Mouse (Mus musculus) kidney, adult 8-10 months (tissue): ENCODE data around the gene Capg.
A peak's percentile ranks its signal among the peaks of the same experiment; 100 is the strongest.

Source experiments
- DNase-seq, 2 experiments: peaks; one replicate each; pipeline ENCODE4 v3.0.0; 2022

Capg gene

GRCm38 (mm10) chr6:72544283-72544987, at the start of gene Capg:
Capg (plus strand) TSS chr6:72544391.
- peak in 1 of 2 experiments; percentile 48 for DNase-seq

GRCm38 (mm10) chr6:72498950-72499349, 45.2 kb upstream of the Capg start:
- no peak for DNase-seq

DNA sequence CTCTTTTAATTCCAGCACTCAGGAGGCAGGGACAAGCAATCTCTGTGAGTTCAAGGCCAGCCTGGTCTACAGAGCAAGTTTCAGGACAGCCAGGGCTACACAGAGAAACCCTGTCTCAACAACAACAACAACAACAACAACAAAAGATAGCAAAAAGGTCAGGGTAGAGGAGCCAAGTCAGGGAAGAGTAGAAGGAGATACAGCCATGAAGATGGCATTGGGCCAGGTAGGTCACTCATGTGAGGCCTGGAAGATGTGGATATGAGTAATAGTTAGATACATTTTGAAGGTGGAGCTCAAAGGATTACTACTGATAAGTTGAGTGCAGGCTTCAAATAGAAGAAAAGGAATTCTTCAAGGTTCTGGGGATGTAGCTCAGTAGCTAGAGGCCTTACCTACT, 40.9 kb upstream of the Capg start:
- no peak for DNase-seq

GRCm38 (mm10) chr6:72503939-72504338, 40.3 kb upstream of the Capg start:
- DNase-seq = peak; percentile 59 to 80

- no peak for DNase-seq
Observed at GRCm38 (mm10) chr6:72506104-72506503, 38.1 kb upstream of the Capg start.

- DNase-seq = no peak
Observed at GRCm38 (mm10) chr6:72508596-72508995, 35.6 kb upstream of the Capg start.

GRCm38 (mm10) chr6:72509872-72510435, 34.2 kb upstream of the Capg start:
- DNase-seq = no peak

- DNase-seq = no peak
Observed at GRCm38 (mm10) chr6:72510686-72511421, 33.3 kb upstream of the Capg start.

GRCm38 (mm10) chr6:72512386-72513070, 31.7 kb upstream of the Capg start:
- DNase-seq = peak; percentile 85 to 94

- DNase-seq = peak in 1 of 2 experiments; percentile 74
Observed at GRCm38 (mm10) chr6:72513071-72513440, 31.1 kb upstream of the Capg start.

DNA sequence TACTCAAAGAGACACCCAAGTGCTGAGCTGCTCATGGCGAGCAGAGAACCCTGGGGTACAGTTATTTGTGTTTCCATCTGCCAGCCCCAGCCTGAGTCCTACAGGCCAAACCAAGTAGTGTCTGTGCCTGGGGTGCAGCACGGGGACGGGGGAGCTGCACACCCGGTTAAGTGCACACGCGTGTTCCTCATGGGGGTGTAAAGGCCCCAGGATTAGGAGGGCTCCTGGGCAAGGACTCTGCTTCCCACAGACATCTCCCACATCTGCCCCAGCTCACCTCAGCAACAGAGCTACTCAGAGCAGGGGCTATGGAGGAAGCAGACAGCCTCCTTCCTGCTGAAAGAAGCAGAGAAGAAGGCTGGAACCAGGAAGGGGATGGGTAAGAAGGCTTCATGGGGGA, 28.5 kb upstream of the Capg start:
- DNase-seq = no peak

DNA sequence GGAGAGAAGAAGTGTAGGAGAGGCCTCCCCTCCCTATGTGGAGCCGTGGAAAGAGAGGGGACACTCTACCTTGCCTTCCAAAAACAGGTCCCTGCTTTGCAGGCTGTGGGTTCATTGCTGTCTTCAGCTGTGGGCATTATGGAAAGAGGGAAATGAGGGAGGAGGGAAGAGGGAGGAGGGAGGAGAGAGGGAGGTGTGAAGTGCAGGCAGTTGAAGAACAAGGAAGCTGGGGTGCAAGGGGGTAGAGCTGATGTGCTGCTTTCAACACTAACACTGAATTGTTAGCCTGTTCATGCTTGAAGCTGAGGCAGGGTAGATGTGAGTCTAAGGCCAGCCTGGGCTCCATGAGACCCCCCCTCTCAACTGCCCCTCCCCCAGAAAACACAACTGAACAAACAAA, 25.3 kb upstream of the Capg start:
- no peak for DNase-seq

- DNase-seq = no peak
Observed at GRCm38 (mm10) chr6:72519303-72519702, 24.9 kb upstream of the Capg start.

DNA sequence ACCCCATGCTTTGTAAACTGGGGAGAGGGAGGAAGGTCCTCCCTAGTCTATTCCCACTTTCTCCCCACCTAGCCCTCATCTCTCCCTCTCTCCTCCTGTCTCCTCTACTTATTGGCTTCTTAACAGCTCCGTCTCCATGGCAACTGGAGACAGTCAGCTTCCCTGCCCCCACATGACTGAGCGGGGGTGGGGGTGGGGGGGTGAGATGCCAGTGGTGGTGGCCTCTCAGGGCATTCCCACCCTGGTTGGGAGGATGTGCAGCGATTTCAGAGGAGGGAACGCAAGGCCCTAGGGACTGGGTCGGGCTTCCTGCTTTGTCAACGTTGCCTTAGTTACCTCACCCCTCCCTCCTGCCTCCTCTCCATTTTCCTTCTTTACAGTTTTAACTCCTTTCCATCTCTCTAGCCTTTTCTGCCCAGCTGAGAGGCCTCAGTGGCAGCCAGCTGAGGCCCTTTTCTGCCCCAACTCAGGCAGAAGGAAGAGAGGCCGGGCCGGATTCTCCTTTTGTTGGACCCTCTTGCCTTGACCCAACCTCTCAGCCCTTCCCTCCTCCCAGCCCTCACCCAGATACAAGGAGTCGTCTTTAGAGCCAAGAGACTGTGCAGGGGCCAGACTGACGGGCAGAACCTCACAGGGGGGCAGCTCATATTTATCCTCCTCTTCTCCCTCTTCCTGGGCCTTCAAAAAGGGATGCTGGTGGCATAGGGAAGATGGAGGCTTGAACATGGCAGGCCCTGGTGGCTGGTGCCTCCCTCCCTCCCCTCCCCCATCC, 24.1 kb upstream of the Capg start:
- DNase-seq = no peak

GRCm38 (mm10) chr6:72520904-72521303, 23.3 kb upstream of the Capg start:
- DNase-seq = no peak

GRCm38 (mm10) chr6:72521607-72522006, 22.6 kb upstream of the Capg start, which contains the start of gene Sh2d6:
Sh2d6 (minus strand) TSS chr6:72521707.
- no peak for DNase-seq

- DNase-seq = no peak
Observed at GRCm38 (mm10) chr6:72522288-72522687, 21.9 kb upstream of the Capg start.

DNA sequence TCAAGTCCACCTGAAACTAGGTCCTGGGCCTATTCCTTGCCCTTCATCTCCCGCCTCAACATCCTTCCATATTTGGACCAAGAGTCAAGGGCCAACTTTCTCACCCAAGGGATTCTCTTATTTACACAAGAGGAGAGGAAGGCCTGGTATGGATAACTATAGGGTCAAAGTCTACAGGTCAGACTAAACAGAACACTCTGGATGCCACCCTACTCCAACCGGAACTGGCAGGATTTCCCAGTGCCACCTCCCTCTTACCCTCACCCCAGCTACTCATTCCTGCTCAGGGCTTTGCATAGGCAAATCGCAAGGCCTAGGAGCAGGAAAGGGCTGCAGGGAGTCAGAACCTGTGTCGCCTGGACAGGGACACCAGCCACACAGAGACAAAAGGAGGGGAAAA, 21.0 kb upstream of the Capg start:
- no peak for DNase-seq

DNA sequence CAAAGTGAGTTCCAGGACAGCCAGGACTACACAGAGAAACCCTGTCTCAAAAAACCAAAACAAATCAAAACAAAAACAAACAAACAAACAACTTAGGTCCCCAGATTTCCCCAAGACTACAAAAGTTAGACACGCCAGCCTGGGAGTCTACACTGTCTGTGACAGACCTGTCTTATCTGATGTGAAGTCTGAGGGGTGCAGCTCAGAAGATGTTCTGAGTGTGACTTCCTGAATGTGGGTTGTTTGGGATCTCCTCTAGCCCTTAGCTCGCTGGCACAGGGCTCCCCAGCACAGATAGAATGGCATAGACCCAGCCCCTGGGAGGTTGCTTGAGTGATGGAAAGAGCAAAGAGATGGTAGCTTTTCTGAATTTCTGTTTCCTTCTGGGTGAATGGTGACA, 20.0 kb upstream of the Capg start:
- DNase-seq = no peak

DNA sequence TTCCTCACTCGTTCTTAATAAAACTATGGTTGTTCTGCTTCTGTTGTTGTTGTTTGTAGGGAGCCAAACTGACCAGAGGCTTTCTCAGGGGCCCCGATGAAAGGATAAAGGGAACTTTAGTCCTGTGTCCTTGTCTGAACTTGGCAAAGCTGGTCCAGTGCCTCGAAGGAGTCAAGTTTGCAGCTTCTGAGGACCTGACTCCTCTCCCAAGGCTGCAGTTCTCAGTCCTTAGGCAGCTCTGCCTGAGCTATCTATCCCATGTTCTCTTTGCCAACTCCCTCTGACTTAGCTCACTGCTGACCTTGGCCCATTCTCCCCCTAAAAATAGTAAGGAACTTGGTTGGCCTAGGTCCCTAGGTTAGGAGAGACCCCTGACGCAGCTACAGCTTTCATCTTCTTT, 17.1 kb upstream of the Capg start:
- no peak for DNase-seq

DNA sequence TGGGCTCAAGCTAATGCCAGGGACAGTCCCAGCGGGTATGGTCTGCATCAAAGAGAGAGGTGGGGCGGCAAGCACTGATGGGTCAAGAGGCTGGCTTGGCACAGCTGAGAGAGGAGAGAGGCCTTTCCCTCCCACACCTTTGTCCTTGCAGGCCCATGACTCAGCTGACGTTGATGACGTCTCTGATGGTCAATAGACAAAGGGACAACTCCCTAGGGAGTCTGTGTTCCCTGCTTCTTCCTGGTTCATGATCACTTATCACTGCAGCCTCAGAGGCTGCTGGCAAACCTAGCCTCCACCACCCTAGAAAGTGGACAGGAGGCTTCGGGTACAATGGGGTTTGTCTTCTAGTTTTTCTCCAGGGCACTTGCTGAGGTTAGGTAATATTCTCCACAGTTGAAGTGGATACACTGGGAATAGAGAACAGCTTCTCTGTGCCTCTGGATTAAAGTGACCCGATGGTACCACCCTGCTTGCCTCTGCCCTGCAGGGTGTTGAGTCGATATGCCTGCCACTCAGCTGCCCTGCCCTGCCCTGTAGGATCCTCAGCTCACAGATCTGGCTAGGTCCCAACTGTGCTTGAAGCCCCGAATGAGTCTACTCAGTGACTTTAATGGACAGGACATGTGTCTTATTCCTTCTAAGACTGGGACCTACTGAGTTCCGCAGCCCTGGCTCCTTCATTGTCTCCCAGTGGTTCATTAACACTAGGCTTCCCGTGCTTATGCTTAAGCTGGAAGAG, 15.6 kb upstream of the Capg start:
- DNase-seq = peak; percentile 41 to 56

- DNase-seq = no peak
Observed at GRCm38 (mm10) chr6:72532580-72532979, 11.6 kb upstream of the Capg start.
